8 mouse cellular contexts compared by ENCODE assay signal in genomic region chr1:172594495-172594894, GRCm38 (mm10). TPM values are rescaled to one million over a fixed set of nuclear protein-coding genes. Genes with fewer than 3 reads are reported as not detected.
DNase-seq lines count a peak whose midpoint lies in the region; ATAC-seq and TF ChIP-seq lines count a peak whose summit lies in the region.

No protein-coding gene starts in this region.

- no peak overlapping the region for H3K9ac ChIP-seq in intestine, embryonic 14.5 days (ENCODE audit: low read length)
- no peak overlapping the region for H3K9ac ChIP-seq in intestine, embryonic 16.5 days (ENCODE audit: low read depth, low read length)
- H3K9ac ChIP-seq in kidney, postnatal 0 days (ENCODE audit: low read depth, low read length): no peak overlapping the region

- H3K27ac ChIP-seq in intestine, embryonic 14.5 days (ENCODE audit: low read depth): no peak overlapping the region
- H3K27ac ChIP-seq in intestine, embryonic 16.5 days (ENCODE audit: low read length): no peak overlapping the region
- H3K27ac ChIP-seq in kidney, postnatal 0 days: no peak overlapping the region

- no peak overlapping the region for H3K4me2 ChIP-seq in intestine, embryonic 14.5 days (ENCODE audit: low read length)
- H3K4me2 ChIP-seq in intestine, embryonic 16.5 days (ENCODE audit: low read depth, low read length): no peak overlapping the region
- no peak overlapping the region for H3K4me2 ChIP-seq in kidney, postnatal 0 days (ENCODE audit: low read length)

- no peaks in the 10 kb centered on the region for H3K9me3 ChIP-seq in intestine, embryonic 14.5 days (ENCODE audit: control insufficient read depth, low read length)
- H3K9me3 ChIP-seq in intestine, embryonic 16.5 days (ENCODE audit: control insufficient read depth, low read length): 0 out of 2 replicates have a peak, but pooled peaks cover 3% of the 10 kb centered on the region
- H3K9me3 ChIP-seq in kidney, postnatal 0 days (replicated peaks; ENCODE audit: low read length): no peaks in the 10 kb centered on the region

- H3K27me3 ChIP-seq in intestine, embryonic 14.5 days (replicated peaks; ENCODE audit: control insufficient read depth, insufficient read depth, low read length): no peaks in the 10 kb centered on the region
- H3K27me3 ChIP-seq in intestine, embryonic 16.5 days (replicated peaks; ENCODE audit: control insufficient read depth, insufficient read depth, low read length): no peaks in the 10 kb centered on the region
- no peaks in the 10 kb centered on the region for H3K27me3 ChIP-seq in kidney, postnatal 0 days (ENCODE audit: insufficient read depth, low read length)

- peak; percentile 81 for TF ChIP-seq CTCF in kidney, postnatal 0 days (IDR thresholded peaks at IDR 0.05; ENCODE audit: low read depth)

- peak; percentile 68 for DNase-seq in intestine, embryonic 14.5 days (ENCODE audit: low spot score)
- DNase-seq in 416B (ENCODE audit: low read depth) (peak; percentile 45), ES-CJ7 (ENCODE audit: low read depth, low spot score) (peak; percentile 63)
- DNase-seq in embryo, embryonic 11 days: peak; percentile 66
- peak; percentile 66 for DNase-seq in kidney, postnatal 0 days (ENCODE audit: low spot score)
- peak; percentile 38 for DNase-seq in naive thymus-derived CD4-positive, alpha-beta T cell, adult 2 months (ENCODE audit: low read depth)
- no peak for DNase-seq in urinary bladder, adult 18-20 months (ENCODE audit: low spot score in 2 of 2)

- ATAC-seq in intestine, embryonic 14.5 days (replicated peaks; ENCODE audit: low FRiP score, low TSS enrichment, low read depth): no peak
- ATAC-seq in intestine, embryonic 16.5 days: no peak
- peak; percentile 40; the same call in 1 of the 2 replicates for ATAC-seq in kidney, postnatal 0 days (replicated peaks; ENCODE audit: low FRiP score, low read depth)

- H3K4me1 ChIP-seq in intestine, embryonic 14.5 days (replicated peaks; ENCODE audit: control insufficient read depth, insufficient read depth, low read length): no peaks in the 10 kb centered on the region
- no peaks in the 10 kb centered on the region for H3K4me1 ChIP-seq in intestine, embryonic 16.5 days (ENCODE audit: control insufficient read depth, insufficient read depth, low read length)
- H3K4me1 ChIP-seq in kidney, postnatal 0 days (replicated peaks; ENCODE audit: insufficient read depth, low read length): no peaks in the 10 kb centered on the region

- H3K4me3 ChIP-seq in intestine, embryonic 14.5 days (ENCODE audit: low read depth, low read length): no peak overlapping the region
- no peak overlapping the region for H3K4me3 ChIP-seq in intestine, embryonic 16.5 days (ENCODE audit: low read length)
- H3K4me3 ChIP-seq in kidney, postnatal 0 days (replicated peaks; ENCODE audit: low read depth, low read length): no peak overlapping the region

- no peaks in the 10 kb centered on the region for H3K36me3 ChIP-seq in intestine, embryonic 14.5 days (ENCODE audit: control insufficient read depth, insufficient read depth, low read length)
- no peaks in the 10 kb centered on the region for H3K36me3 ChIP-seq in intestine, embryonic 16.5 days (ENCODE audit: control insufficient read depth, insufficient read depth, low read length)
- H3K36me3 ChIP-seq in kidney, postnatal 0 days (ENCODE audit: insufficient read depth, low read length): no peaks in the 10 kb centered on the region

RNA-seq across cellular contexts. Expression of gene Slamf8, which starts 4.1 kb away (rescaled TPM):
- polyA plus RNA-seq in intestine, embryonic 14.5 days (2014; fragmentation: Nextera tagmentation; extraction: Ambion mirVana): 0.24 and 0.28 TPM in 2 replicates
- 0.64 and 0.66 TPM in 2 replicates for polyA plus RNA-seq in intestine, embryonic 16.5 days (2015; fragmentation: Nextera tagmentation; extraction: Ambion mirVana)
- polyA plus RNA-seq in kidney, postnatal 0 days (2015; fragmentation: Nextera tagmentation; extraction: Ambion mirVana): 0.16 and 0.18 TPM in 2 replicates

RNA-seq across cellular contexts. Expression of gene Fcrl6, which starts 7.9 kb away (rescaled TPM):
- polyA plus RNA-seq in intestine, embryonic 14.5 days (2014; fragmentation: Nextera tagmentation; extraction: Ambion mirVana): not detected in 2 replicates
- not detected in 2 replicates for polyA plus RNA-seq in intestine, embryonic 16.5 days (2015; fragmentation: Nextera tagmentation; extraction: Ambion mirVana)
- not detected in 2 replicates for polyA plus RNA-seq in kidney, postnatal 0 days (2015; fragmentation: Nextera tagmentation; extraction: Ambion mirVana)

RNA-seq across cellular contexts. Expression of gene Dusp23, which starts 38.3 kb away (rescaled TPM):
- polyA plus RNA-seq in intestine, embryonic 14.5 days (2014; fragmentation: Nextera tagmentation; extraction: Ambion mirVana): 9.7 and 11.8 TPM in 2 replicates
- polyA plus RNA-seq in intestine, embryonic 16.5 days (2015; fragmentation: Nextera tagmentation; extraction: Ambion mirVana): 14.1 and 15.8 TPM in 2 replicates
- polyA plus RNA-seq in kidney, postnatal 0 days (2015; fragmentation: Nextera tagmentation; extraction: Ambion mirVana): 27.0 and 27.4 TPM in 2 replicates

RNA-seq across cellular contexts. Expression of gene Vsig8, which starts 38.8 kb away (rescaled TPM):
- polyA plus RNA-seq in intestine, embryonic 14.5 days (2014; fragmentation: Nextera tagmentation; extraction: Ambion mirVana): 0.27 and 0.35 TPM in 2 replicates
- polyA plus RNA-seq in intestine, embryonic 16.5 days (2015; fragmentation: Nextera tagmentation; extraction: Ambion mirVana): 0.15 and 0.31 TPM in 2 replicates
- 1.0 and 1.6 TPM in 2 replicates for polyA plus RNA-seq in kidney, postnatal 0 days (2015; fragmentation: Nextera tagmentation; extraction: Ambion mirVana)

Comparison
In these comparisons a context has a peak if more than half of its experiments do, and no peak if none do; other contexts are left out.
1. DNase-seq: peak in intestine, embryonic 14.5 days (single experiment), 416B (single experiment), ES-CJ7 (single experiment), embryo, embryonic 11 days (single experiment), kidney, postnatal 0 days (single experiment) and naive thymus-derived CD4-positive, alpha-beta T cell, adult 2 months (single experiment); none in urinary bladder, adult 18-20 months (0 of 2).